Mouse (Mus musculus) liver, embryonic 14.5 days (tissue): ENCODE data around the gene Map4k2. TPM values are rescaled to one million over a fixed set of nuclear protein-coding genes. Genes with fewer than 3 reads are reported as not detected.

ENCODE experiments used
- ATAC-seq: fragments of 200-750 bp; cut with Nextera tagmentation; 2 replicates; pipeline ENCODE4 v1.8.0; 2017; ENCODE audit warnings: moderate number of reproducible peaks, mild to moderate bottlenecking, moderate library complexity; ENCODE audit not compliant: insufficient read depth
- DNase-seq, 3 experiments: peaks; one replicate each; pipeline ENCODE4 v3.0.0-alpha.2; 2012 to 2013; ENCODE audit warnings: low read depth in 3 of 3, low spot score in 3 of 3
- H3K27ac ChIP-seq: fragments of 300-500 bp; sonication (generic); 2 replicates; pipeline ENCODE4 v1.5.1; 2014; ENCODE audit warnings: moderate library complexity, mild to moderate bottlenecking, control low read depth, inconsistent platforms
- H3K27me3 ChIP-seq: fragments of 300-500 bp; sonication (generic); 2 replicates; pipeline ENCODE4 v1.6.1; 2014; ENCODE audit warnings: mild to moderate bottlenecking, low read length, moderate library complexity; ENCODE audit not compliant: control insufficient read depth, insufficient read depth
- H3K36me3 ChIP-seq: fragments of 300-500 bp; sonication (generic); replicated peaks from 2 replicates; pipeline ENCODE4 v1.6.1; 2014; ENCODE audit warnings: low read depth; ENCODE audit not compliant: control insufficient read depth, insufficient read depth
- H3K4me1 ChIP-seq, 2 experiments: fragments of 200-500 bp in 1 of 2; fragments of 300-500 bp in 1 of 2; sonication (generic) in 1 of 2; replicated peaks; 2 replicates each; pipeline ENCODE4 v1.6.1; 2012 to 2014; ENCODE audit warnings: antibody characterized with exemption in 1 of 2, inconsistent platforms in 1 of 2, low read length in 1 of 2; ENCODE audit not compliant: control insufficient read depth in 2 of 2, insufficient read depth in 2 of 2
- H3K4me2 ChIP-seq: fragments of 300-500 bp; sonication (generic); 2 replicates; pipeline ENCODE4 v1.6.1; 2014; ENCODE audit warnings: low read depth, mild to moderate bottlenecking, control low read depth, moderate library complexity
- H3K4me3 ChIP-seq, 2 experiments: fragments of 200-500 bp in 1 of 2; fragments of 300-500 bp in 1 of 2; sonication (generic) in 1 of 2; 2 replicates each; pipeline ENCODE4 v1.5.1; 2012 to 2014; ENCODE audit warnings: low read depth in 2 of 2, low read length in 2 of 2, mild to moderate bottlenecking in 2 of 2, control low read depth in 1 of 2, inconsistent platforms in 1 of 2, moderate library complexity in 1 of 2; ENCODE audit not compliant: insufficient read depth in 1 of 2
- H3K9ac ChIP-seq: fragments of 300-500 bp; sonication (generic); replicated peaks from 2 replicates; pipeline ENCODE4 v1.6.1; 2014; ENCODE audit warnings: mild to moderate bottlenecking, control low read depth, moderate library complexity
- H3K9me3 ChIP-seq: fragments of 300-500 bp; sonication (generic); 2 replicates; pipeline ENCODE4 v1.6.1; 2016; ENCODE audit warnings: low read length, mixed read lengths; ENCODE audit not compliant: control insufficient read depth
- CTCF ChIP-seq: IDR thresholded peaks from 2 replicates; pipeline ENCODE4 v1.5.1; 2016; ENCODE audit warnings: antibody characterized with exemption, low read depth, control low read depth
- EP300 ChIP-seq: IDR thresholded peaks from 2 replicates; pipeline ENCODE4 v1.6.1; 2016; ENCODE audit warnings: antibody characterized with exemption, low read depth
- WGBS: fragments of 180-500 bp; shearing (Covaris S2); extraction: QIAGEN DNeasy Blood & Tissue Kit; methylation state at CpG from one replicate; pipeline ENCODE4 v1.1.7; 2014; ENCODE audit not compliant: insufficient replicate concordance; 5-methylcytosine and 5-hydroxymethylcytosine counted together
- polyA plus RNA-seq, 2 experiments: library from polyadenylated mRNA; depleted of rRNA in 1 of 2; stranded (reverse) in 1 of 2; unstranded in 1 of 2; fragments of >200 nt; fragmentation: Nextera tagmentation in 1 of 2; extraction: Ambion mirVana in 1 of 2; gene quantifications; 2 replicates each; pipeline versions ENCODE4 v1.2.1 to v1.2.3; 2012 to 2014

Gene Map4k2
- polyA plus RNA-seq, 2 experiments = 3.0 to 17.6 TPM

GRCm38 (mm10) chr19:6392743-6393393 is 51.9 kb downstream of the Map4k2 start:
- ATAC-seq = no peak
- Histone ChIP-seq H3K4me1 (peaks cover 0 to 2% of the 10 kb centered on the region in 2 experiments; a peak in 2 of 4 replicates), H3K27me3 (no peaks in the 10 kb centered on the region; the same call in 1 of the 2 replicates), H3K36me3 (no peaks in the 10 kb centered on the region), H3K4me2 (no peak overlapping the region), H3K9me3 (no peaks in the 10 kb centered on the region), H3K4me3 (no peak overlapping the region), H3K9ac (no peak overlapping the region), H3K27ac (no peak overlapping the region)
- 49% methylated on average over 14 of the region's 14 CpGs for WGBS
- no peak for DNase-seq
- TF ChIP-seq CTCF = peak; percentile 65
- no peak for TF ChIP-seq EP300

- no peak overlapping the region for H3K4me3 ChIP-seq
- 78% methylated on average over 16 of the region's 16 CpGs for WGBS
- no peak overlapping the region for H3K27ac ChIP-seq
- no peak overlapping the region for H3K4me2 ChIP-seq
- no peak overlapping the region for H3K9ac ChIP-seq
- peaks cover 0 to 2% of the 10 kb centered on the region in 2 experiments; a peak in 2 of 4 replicates for H3K4me1 ChIP-seq
- no peaks in the 10 kb centered on the region for H3K36me3 ChIP-seq
- TF ChIP-seq CTCF = no peak
- TF ChIP-seq EP300 = no peak
- no peaks in the 10 kb centered on the region for H3K9me3 ChIP-seq
- ATAC-seq = no peak
- no peak for DNase-seq
- H3K27me3 ChIP-seq = peaks cover 3% of the 10 kb centered on the region
These were observed 52.7 kb downstream of the Map4k2 start for GRCm38 (mm10) chr19:6393637-6394036.

- Histone ChIP-seq H3K4me2 (no peak overlapping the region), H3K27me3 (peaks cover 29% of the 10 kb centered on the region), H3K9me3 (no peaks in the 10 kb centered on the region), H3K36me3 (no peaks in the 10 kb centered on the region), H3K27ac (no peak overlapping the region), H3K4me3 (no peak overlapping the region), H3K4me1 (peaks cover 0 to 3% of the 10 kb centered on the region in 2 experiments; a peak in 1 of 4 replicates), H3K9ac (no peak overlapping the region)
- ATAC-seq (no peak), DNase-seq (no peak)
- 74% methylated on average over 5 of the region's 5 CpGs for WGBS
- TF ChIP-seq EP300 (no peak), CTCF (no peak)
These were observed 55.3 kb downstream of the Map4k2 start for GRCm38 (mm10) chr19:6396237-6396636.

GRCm38 (mm10) chr19:6397582-6398249 is 56.8 kb downstream of the Map4k2 start:
- no peak for TF ChIP-seq CTCF
- TF ChIP-seq EP300 = no peak
- H3K4me3 ChIP-seq = no peak overlapping the region
- H3K4me1 ChIP-seq = peaks cover 0 to 8% of the 10 kb centered on the region in 2 experiments; a peak in 2 of 4 replicates
- no peaks in the 10 kb centered on the region for H3K36me3 ChIP-seq
- WGBS = 78% methylated on average over 22 of the region's 22 CpGs
- H3K27ac ChIP-seq = no peak overlapping the region
- H3K9ac ChIP-seq = no peak overlapping the region
- peaks cover 32% of the 10 kb centered on the region for H3K27me3 ChIP-seq
- ATAC-seq = no peak
- H3K4me2 ChIP-seq = no peak overlapping the region
- no peak for DNase-seq
- no peaks in the 10 kb centered on the region for H3K9me3 ChIP-seq
